Mouse (Mus musculus) CD4-positive, CD25-positive, alpha-beta regulatory T cell, adult 4 months (primary cell): Measurements from ENCODE around the gene Psme3. TPM values are rescaled to one million over a fixed set of nuclear protein-coding genes. Genes with fewer than 3 reads are reported as not detected.
A peak's percentile ranks its signal among the peaks of the same experiment; 100 is the strongest.

Source experiments
- ATAC-seq: one replicate; pipeline ENCODE4 v1.8.0; 2017
- polyA plus RNA-seq, 2 experiments: library from polyadenylated mRNA; unstranded; fragments of 100-300 nt; shearing (Covaris generic); gene quantifications; one replicate each; pipeline ENCODE4 v1.2.1; 2017

The Psme3 gene
- 10 to 100 TPM; 29.8 to 30.0 TPM for polyA plus RNA-seq

DNA sequence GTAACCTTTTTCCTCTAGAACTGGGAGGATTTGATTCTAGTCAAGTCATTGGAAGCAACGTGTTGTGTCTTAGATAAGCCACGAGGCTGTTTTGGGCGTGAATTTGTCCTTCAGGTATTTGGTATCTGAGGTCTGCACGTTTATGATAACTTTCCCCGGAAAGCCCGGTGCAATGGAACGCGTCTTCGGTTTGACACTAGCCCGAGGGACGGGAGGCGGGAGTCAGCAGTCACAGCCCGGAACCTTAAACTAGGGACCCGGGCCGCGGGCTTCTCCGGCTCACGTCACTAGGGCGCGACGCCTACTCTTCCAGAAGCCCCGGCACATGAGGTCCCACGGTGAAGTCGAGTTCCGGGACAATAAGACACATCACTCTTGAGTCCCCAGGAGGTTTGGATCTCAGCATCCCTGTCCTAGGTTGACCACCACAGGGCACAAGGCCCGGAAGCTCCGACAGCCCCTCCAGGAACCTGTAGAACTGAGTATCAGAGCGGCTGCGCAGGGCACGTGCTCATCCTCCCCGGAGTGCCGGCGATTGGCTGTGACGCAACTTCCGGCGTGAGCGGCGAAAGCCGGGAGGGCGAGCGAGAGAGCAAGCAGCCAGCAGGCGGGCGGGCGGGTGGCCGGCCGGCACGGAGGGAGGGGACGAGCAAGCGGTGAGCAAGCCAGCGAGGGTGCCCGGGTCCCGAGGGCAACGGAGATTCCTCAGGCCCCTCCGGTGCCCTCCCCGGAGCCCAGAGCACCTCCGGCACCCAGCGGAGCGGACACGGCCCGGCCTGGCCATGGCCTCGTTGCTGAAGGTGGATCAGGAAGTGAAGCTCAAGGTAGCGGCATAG, at the start of gene Psme3:
Gene Psme3, plus strand, starts transcription at position 549 of the 836 bp plus-strand sequence.
- peak; percentile 85 for ATAC-seq

DNA sequence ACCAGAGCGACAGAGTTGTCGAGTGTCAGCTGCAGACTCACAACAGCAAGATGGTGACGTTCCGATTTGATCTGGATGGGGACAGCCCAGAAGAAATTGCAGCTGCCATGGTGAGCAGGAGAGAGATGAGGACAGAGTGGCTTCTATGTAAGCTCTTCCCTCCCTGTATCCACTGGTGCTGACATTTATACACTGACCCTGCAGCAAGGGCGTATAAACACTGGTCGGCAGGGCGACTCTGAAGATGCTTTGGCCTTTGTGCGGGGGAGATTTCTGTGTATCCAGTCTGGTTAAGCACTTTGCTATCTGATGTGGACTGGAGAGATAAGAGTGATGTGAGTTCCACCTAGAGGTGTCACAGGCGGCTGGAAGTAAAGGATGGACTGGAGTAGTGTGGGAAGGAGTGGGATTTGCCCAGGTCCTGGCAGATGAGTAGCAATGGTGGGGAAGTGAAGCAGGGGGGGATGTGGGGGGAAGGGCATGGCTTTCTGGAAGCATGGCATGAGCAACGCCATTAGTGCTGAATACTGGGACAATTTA, 46.4 kb upstream of the Psme3 start:
- no peak for ATAC-seq

- ATAC-seq = no peak
Observed at GRCm38 (mm10) chr11:101272446-101272845, 43.6 kb upstream of the Psme3 start.

- no peak for ATAC-seq
Observed at GRCm38 (mm10) chr11:101275309-101275708, 40.7 kb upstream of the Psme3 start.

DNA sequence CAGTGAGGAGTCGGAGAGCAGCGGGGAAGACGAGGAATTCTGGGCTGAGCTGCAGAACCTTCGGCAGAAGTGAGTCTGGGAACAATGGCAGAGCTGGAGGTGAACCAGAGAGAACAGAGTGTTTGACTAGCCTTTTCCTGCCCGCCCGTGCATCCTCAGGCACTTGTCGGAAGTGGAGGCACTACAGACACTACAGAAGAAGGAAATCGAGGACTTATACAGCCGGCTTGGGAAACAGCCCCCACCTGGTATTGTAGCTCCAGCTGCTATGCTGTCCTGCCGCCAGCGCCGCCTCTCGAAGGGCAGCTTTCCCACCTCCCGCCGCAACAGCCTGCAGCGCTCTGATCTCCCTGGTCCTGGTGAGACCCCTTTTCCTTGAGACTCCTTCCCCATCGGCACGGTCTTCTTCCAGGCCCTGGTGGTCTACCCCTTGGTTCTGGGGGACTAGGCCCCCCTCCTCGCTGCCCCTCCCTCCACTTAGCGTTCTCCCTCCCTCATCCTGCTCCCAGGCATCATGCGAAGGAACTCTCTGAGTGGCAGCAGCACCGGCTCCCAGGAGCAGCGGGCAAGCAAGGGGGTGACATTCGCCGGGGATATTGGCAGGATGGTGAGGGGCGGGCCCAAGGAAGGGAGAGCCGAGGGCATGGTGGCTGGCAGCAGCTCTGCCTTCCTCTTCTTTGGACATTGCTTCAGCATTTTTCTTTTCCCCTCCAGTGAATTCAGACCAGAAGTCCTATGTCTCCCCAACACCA, 39.5 kb upstream of the Psme3 start:
- ATAC-seq = no peak

DNA sequence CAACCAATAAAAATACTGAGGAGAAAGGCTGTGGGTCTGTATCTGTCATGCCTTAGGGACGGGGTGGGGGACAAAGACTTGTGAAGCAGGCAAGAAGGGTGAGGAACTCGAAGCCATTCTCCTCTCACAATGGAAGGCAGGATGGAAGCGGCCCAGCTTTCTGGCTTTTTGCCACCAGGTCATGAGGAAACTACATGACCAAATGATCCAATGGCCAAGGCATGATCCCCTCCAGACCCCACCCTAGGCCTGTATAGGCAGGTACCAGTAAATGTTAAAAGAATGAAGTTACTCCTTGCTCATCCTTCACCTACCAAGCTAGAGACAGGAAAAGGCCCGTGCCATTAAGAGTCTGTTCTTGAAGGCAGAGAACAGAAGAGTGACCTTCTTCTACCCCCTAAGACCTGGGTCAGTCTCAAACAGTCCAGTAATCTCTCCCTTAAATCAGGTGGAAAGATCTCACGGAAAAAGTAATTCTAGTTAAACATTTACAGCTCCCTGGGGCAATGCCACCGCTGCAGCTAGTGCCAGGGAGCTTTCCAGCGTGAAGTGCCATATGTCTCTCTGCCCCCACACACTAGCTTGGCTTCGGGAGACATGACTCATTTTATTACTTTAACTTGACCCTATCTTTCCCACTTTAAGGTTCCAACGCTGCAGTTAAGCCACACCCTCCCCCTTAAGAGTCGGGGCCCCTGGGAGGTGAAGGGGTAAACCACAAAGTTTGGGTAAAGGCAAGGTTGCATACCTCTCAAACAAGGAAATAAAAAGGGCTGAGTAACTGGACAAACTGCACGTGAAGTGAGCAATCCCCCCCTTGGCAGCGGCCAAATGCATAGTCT, 38.4 kb upstream of the Psme3 start:
- ATAC-seq = no peak

- ATAC-seq = peak; percentile 99
Observed at GRCm38 (mm10) chr11:101278223-101279192, 37.5 kb upstream of the Psme3 start, which contains the start of the genes Cntd1 and Coa3. TSS of gene Cntd1 (plus strand) at chr11:101279012. TSS of gene Coa3 (minus strand) at chr11:101279114.

- ATAC-seq = peak; percentile 12
Observed at GRCm38 (mm10) chr11:101279193-101279569, 36.8 kb upstream of the Psme3 start.

DNA sequence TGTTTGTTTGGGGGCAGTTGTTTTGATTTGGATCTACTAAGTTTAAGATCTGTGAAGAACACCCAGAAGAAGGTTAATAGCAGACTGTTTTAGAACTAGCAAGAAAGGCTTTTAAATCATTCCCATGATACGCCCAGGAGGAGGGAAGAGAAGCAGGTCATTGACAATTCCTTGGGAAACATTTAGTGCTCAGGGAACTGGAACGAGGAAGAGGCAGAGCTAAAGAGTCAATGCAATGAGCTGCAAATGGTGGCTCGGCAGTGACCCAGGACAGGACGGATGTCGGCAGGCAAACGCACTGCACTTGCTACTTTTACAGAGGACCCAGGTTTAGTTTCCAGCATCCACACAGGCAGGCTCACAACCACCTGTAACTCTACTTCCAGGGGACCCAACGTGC, 35.2 kb upstream of the Psme3 start:
- no peak for ATAC-seq

- ATAC-seq = no peak
Observed at GRCm38 (mm10) chr11:101282896-101283295, 33.1 kb upstream of the Psme3 start.

- no peak for ATAC-seq
Observed at GRCm38 (mm10) chr11:101283805-101284204, 32.2 kb upstream of the Psme3 start.

- ATAC-seq = no peak
Observed at GRCm38 (mm10) chr11:101287306-101287705, 28.7 kb upstream of the Psme3 start.

GRCm38 (mm10) chr11:101291231-101291630, 24.8 kb upstream of the Psme3 start:
- no peak for ATAC-seq

- no peak for ATAC-seq
Observed at GRCm38 (mm10) chr11:101295191-101295590, 20.8 kb upstream of the Psme3 start.

GRCm38 (mm10) chr11:101300881-101301280, 15.1 kb upstream of the Psme3 start:
- ATAC-seq = no peak

DNA sequence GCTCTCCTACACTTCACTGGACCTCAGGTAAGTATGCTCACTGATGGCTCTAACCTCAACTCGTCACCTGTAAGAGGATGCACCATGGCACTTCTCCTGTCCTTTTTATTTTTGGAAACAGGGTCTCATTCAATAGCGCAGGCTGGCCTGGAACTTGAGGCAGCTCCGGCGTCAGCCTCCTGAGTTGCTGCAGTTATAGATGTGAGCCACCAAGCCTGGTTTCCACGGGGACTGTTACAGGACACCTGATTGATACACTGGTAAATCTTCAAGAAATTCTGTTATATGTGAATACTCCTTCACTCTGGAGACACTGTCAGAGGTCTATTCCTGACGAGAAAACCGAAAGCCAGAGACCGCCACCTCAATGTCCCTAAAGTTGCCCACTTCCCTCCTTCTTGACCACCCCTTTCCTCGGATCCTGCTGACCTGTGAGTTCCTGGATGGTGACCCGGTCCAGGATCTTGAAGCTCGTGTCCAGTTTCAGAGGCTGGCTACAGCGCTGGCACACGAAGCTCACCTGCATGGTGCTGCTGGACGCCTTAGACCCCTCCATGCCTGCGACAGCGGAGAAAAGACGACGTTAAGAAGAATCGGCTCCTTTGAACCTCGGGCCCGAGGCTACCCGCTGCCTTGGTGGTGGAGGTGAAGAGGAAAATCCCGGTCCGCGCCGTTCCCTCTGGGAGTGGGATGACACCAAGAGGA, 14.6 kb upstream of the Psme3 start:
- ATAC-seq = peak; percentile 34

- ATAC-seq = peak; percentile 97
Observed at GRCm38 (mm10) chr11:101302004-101302798, 13.8 kb upstream of the Psme3 start, which contains the start of gene Becn1. TSS of gene Becn1 (minus strand) at chr11:101302286.

- no peak for ATAC-seq
Observed at GRCm38 (mm10) chr11:101307744-101308143, 8.3 kb upstream of the Psme3 start.

- ATAC-seq = no peak
Observed at GRCm38 (mm10) chr11:101311083-101311482, 4.9 kb upstream of the Psme3 start.

DNA sequence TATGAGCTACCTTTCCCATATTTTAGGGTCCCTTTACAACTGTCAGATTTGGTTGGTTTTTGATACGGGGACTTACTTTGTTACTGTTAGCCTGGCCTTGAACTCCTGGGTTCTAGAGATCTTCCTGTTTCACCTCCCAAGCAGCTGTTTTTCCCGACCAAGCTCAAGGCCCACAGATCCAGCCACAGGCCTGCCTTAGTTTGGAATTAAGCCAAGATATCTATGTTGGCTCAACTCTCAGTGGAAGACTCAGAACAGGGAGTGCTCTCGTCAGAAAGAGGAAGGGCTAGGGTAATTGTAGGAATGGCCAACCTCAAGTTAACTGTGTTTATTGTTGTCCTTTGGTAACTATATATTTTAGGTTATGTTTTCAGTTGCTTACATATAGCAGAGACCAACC, 3.9 kb upstream of the Psme3 start:
- ATAC-seq = no peak
